Mouse (Mus musculus) urinary bladder, postnatal 36 days (tissue): ENCODE measurements around the gene Rnf181.

Source experiments
- DNase-seq, 2 experiments: peaks; one replicate each; pipeline ENCODE4 v3.0.0; 2022; ENCODE audit warnings: low spot score in 2 of 2, mixed read lengths in 1 of 2

Rnf181 gene

GRCm38 (mm10) chr6:72383952-72384351 lies 17.2 kb upstream of the Rnf181 start:
- DNase-seq, result no peak

GRCm38 (mm10) chr6:72383142-72383820 lies 16.5 kb upstream of the Rnf181 start:
- DNase-seq, result no peak

GRCm38 (mm10) chr6:72382494-72382893 lies 15.7 kb upstream of the Rnf181 start:
- no peak for DNase-seq

- peak; percentile 80 to 86 for DNase-seq
These were observed 13.5 kb upstream of the Rnf181 start, which contains the start of gene Vamp5 for GRCm38 (mm10) chr6:72380131-72380770. Gene Vamp5, minus strand, starts transcription at chr6:72380468.

GRCm38 (mm10) chr6:72379377-72380130 lies 12.8 kb upstream of the Rnf181 start:
- DNase-seq, result no peak

GRCm38 (mm10) chr6:72378510-72379234 lies 11.9 kb upstream of the Rnf181 start:
- DNase-seq, result no peak

- no peak for DNase-seq
These were observed 8.2 kb upstream of the Rnf181 start for GRCm38 (mm10) chr6:72374820-72375563.

- DNase-seq, result no peak
These were observed 7.5 kb upstream of the Rnf181 start for GRCm38 (mm10) chr6:72374206-72374605.

GRCm38 (mm10) chr6:72373184-72373583 lies 6.4 kb upstream of the Rnf181 start:
- no peak for DNase-seq

- DNase-seq, result no peak
These were observed 4.8 kb upstream of the Rnf181 start for GRCm38 (mm10) chr6:72371571-72371970.

- DNase-seq, result no peak
These were observed 4.4 kb upstream of the Rnf181 start for GRCm38 (mm10) chr6:72371147-72371546.

- DNase-seq, result peak in 1 of 2 experiments; percentile 28
These were observed 3.3 kb upstream of the Rnf181 start for GRCm38 (mm10) chr6:72370091-72370490.

- no peak for DNase-seq
These were observed 2.8 kb upstream of the Rnf181 start for GRCm38 (mm10) chr6:72369557-72369956.

GRCm38 (mm10) chr6:72367460-72367974 lies 761 bp upstream of the Rnf181 start:
- DNase-seq, result no peak

- DNase-seq, result no peak
These were observed 452 bp downstream of the Rnf181 start for GRCm38 (mm10) chr6:72366304-72366703.

- no peak for DNase-seq
These were observed 1.8 kb downstream of the Rnf181 start for GRCm38 (mm10) chr6:72364985-72365384.

- no peak for DNase-seq
These were observed 2.7 kb downstream of the Rnf181 start for GRCm38 (mm10) chr6:72364009-72364408.

- DNase-seq, result peak; percentile 92 to 95
These were observed 4.4 kb downstream of the Rnf181 start for GRCm38 (mm10) chr6:72362132-72363028.

- no peak for DNase-seq
These were observed 5.6 kb downstream of the Rnf181 start for GRCm38 (mm10) chr6:72361121-72361551.

- DNase-seq, result no peak
These were observed 6.2 kb downstream of the Rnf181 start for GRCm38 (mm10) chr6:72360599-72360935.
